Mouse (Mus musculus) MEL (cell line): ENCODE data around the gene Gm49661. TPM values are rescaled to one million over a fixed set of nuclear protein-coding genes. Genes with fewer than 3 reads are reported as not detected.

Experiments
- DNase-seq: peaks from one replicate; pipeline ENCODE4 v3.0.0; 2011; ENCODE audit warnings: low read depth, low spot score
- H3K27ac ChIP-seq: 2 replicates; pipeline ENCODE4 v1.5.1; 2012; ENCODE audit warnings: low read depth, mild to moderate bottlenecking, control low read depth, low read length, moderate library complexity; ENCODE audit not compliant: control insufficient read depth
- H3K27me3 ChIP-seq, 2 experiments: fragments of 150-350 bp in 1 of 2; sonication (generic) in 1 of 2; 2 replicates each; pipeline ENCODE4 v1.6.1; 2012; ENCODE audit warnings: low read length in 2 of 2, mild to moderate bottlenecking in 2 of 2, improper control_type of control experiment in 1 of 2, moderate library complexity in 1 of 2; ENCODE audit not compliant: insufficient read depth in 2 of 2, control insufficient read depth in 1 of 2
- H3K36me3 ChIP-seq, 2 experiments: 2 replicates each; pipeline ENCODE4 v1.6.1; 2012 to 2014; ENCODE audit warnings: low read length in 2 of 2, improper control_type of control experiment in 1 of 2, inconsistent platforms in 1 of 2, mild to moderate bottlenecking in 1 of 2; ENCODE audit not compliant: insufficient read depth in 2 of 2, control insufficient read depth in 1 of 2
- H3K4me1 ChIP-seq, 2 experiments: fragments of 150-350 bp in 1 of 2; sonication (generic) in 1 of 2; 2 replicates each; pipeline ENCODE4 v1.6.1; 2012; ENCODE audit warnings: low read length in 2 of 2, improper control_type of control experiment in 1 of 2, mild to moderate bottlenecking in 1 of 2; ENCODE audit not compliant: insufficient read depth in 2 of 2, control insufficient read depth in 1 of 2
- H3K4me3 ChIP-seq, 2 experiments: fragments of 150-350 bp in 1 of 2; sonication (generic) in 1 of 2; 2 replicates each; pipeline ENCODE4 v1.5.1; 2012; ENCODE audit warnings: low read depth in 2 of 2, low read length in 2 of 2, mild to moderate bottlenecking in 2 of 2, moderate library complexity in 2 of 2, control low read depth in 1 of 2, improper control_type of control experiment in 1 of 2; ENCODE audit not compliant: control insufficient read depth in 1 of 2, insufficient read depth in 1 of 2
- H3K79me2 ChIP-seq: 2 replicates; pipeline ENCODE4 v1.6.1; 2012; ENCODE audit warnings: mild to moderate bottlenecking, low read length, moderate library complexity; ENCODE audit not compliant: control insufficient read depth, poor library complexity, insufficient read depth
- H3K9ac ChIP-seq: 2 replicates; pipeline ENCODE4 v1.6.1; 2012; ENCODE audit warnings: low read depth, mild to moderate bottlenecking, control low read depth, low read length, moderate library complexity; ENCODE audit not compliant: control insufficient read depth, poor library complexity, severe bottlenecking
- H3K9me3 ChIP-seq: fragments of 150-350 bp; sonication (generic); replicated peaks from 2 replicates; pipeline ENCODE4 v1.6.1; 2012; ENCODE audit warnings: mild to moderate bottlenecking, low read length, improper control_type of control experiment, moderate library complexity; ENCODE audit not compliant: insufficient read depth
- ELF1 ChIP-seq: IDR thresholded peaks from 2 replicates; pipeline ENCODE4 v1.6.1; 2014; ENCODE audit warnings: low read depth, mild to moderate bottlenecking, inconsistent platforms, low read length, improper control_type of control experiment, moderate library complexity
- EP300 ChIP-seq, 2 experiments: IDR thresholded peaks; 2 replicates each; pipeline ENCODE4 v1.6.1; 2011; ENCODE audit warnings: improper control_type of control experiment in 2 of 2, low read length in 2 of 2, low read depth in 1 of 2, mild to moderate bottlenecking in 1 of 2
- ETS1 ChIP-seq: IDR thresholded peaks from 2 replicates; pipeline ENCODE4 v1.6.1; 2012; ENCODE audit warnings: low read depth, mild to moderate bottlenecking, inconsistent platforms, low read length, improper control_type of control experiment, moderate library complexity
- GABPA ChIP-seq: IDR thresholded peaks from 2 replicates; pipeline ENCODE4 v1.6.1; 2012; ENCODE audit warnings: low read depth, mild to moderate bottlenecking, inconsistent platforms, low read length, improper control_type of control experiment, moderate library complexity
- HCFC1 ChIP-seq: IDR thresholded peaks from 2 replicates; pipeline ENCODE4 v1.6.1; 2012; ENCODE audit warnings: low read depth, mild to moderate bottlenecking, inconsistent platforms, low read length, improper control_type of control experiment, moderate library complexity
- MAFK ChIP-seq: IDR thresholded peaks from 2 replicates; pipeline ENCODE4 v1.6.1; 2011; ENCODE audit warnings: low read depth, mild to moderate bottlenecking, low read length, improper control_type of control experiment, borderline replicate concordance
- MAX ChIP-seq: IDR thresholded peaks from 2 replicates; pipeline ENCODE4 v1.6.1; 2011; ENCODE audit warnings: low read length, improper control_type of control experiment
- MEF2A ChIP-seq: IDR thresholded peaks from 2 replicates; pipeline ENCODE4 v1.6.1; 2014; ENCODE audit warnings: low read depth, mild to moderate bottlenecking, inconsistent platforms, low read length, improper control_type of control experiment; ENCODE audit not compliant: poor library complexity, insufficient replicate concordance, severe bottlenecking; ENCODE audit errors: extremely low read depth
- MXI1 ChIP-seq: IDR thresholded peaks from 2 replicates; pipeline ENCODE4 v1.6.1; 2011; ENCODE audit warnings: mild to moderate bottlenecking, low read depth, low read length, improper control_type of control experiment
- MYB ChIP-seq: IDR thresholded peaks from 2 replicates; pipeline ENCODE4 v1.6.1; 2011; ENCODE audit warnings: mild to moderate bottlenecking, low read depth, low read length, improper control_type of control experiment
- MYC ChIP-seq: IDR thresholded peaks from 2 replicates; pipeline ENCODE4 v1.6.1; 2011; ENCODE audit warnings: low read depth, mild to moderate bottlenecking, low read length, improper control_type of control experiment, moderate library complexity
- NELFE ChIP-seq: IDR thresholded peaks from 2 replicates; pipeline ENCODE4 v1.6.1; 2011; ENCODE audit warnings: low read depth, low read length, improper control_type of control experiment
- NRF1 ChIP-seq: IDR thresholded peaks from 2 replicates; pipeline ENCODE4 v1.6.1; 2014; ENCODE audit warnings: low read depth, mild to moderate bottlenecking, inconsistent platforms, low read length, improper control_type of control experiment, moderate library complexity; ENCODE audit not compliant: poor library complexity, insufficient read depth, severe bottlenecking
- POLR2A ChIP-seq, 2 experiments: IDR thresholded peaks; 2 replicates each; pipeline ENCODE4 v1.6.1; 2011 to 2012; ENCODE audit warnings: low read length in 2 of 2, mild to moderate bottlenecking in 2 of 2, control low read depth in 1 of 2, improper control_type of control experiment in 1 of 2, low read depth in 1 of 2, moderate library complexity in 1 of 2; ENCODE audit not compliant: control insufficient read depth in 1 of 2, insufficient read depth in 1 of 2, poor library complexity in 1 of 2
- POLR2AphosphoS2 ChIP-seq: IDR thresholded peaks from 2 replicates; pipeline ENCODE4 v1.6.1; 2011; ENCODE audit warnings: low read length, improper control_type of control experiment
- POLR2AphosphoS5 ChIP-seq: IDR thresholded peaks from 2 replicates; pipeline ENCODE4 v1.6.1; 2012; ENCODE audit warnings: low read depth, borderline replicate concordance, mild to moderate bottlenecking, inconsistent platforms, low read length, moderate library complexity, mixed read lengths
- SIN3A ChIP-seq: IDR thresholded peaks from 2 replicates; pipeline ENCODE4 v1.6.1; 2012; ENCODE audit warnings: low read length, improper control_type of control experiment, inconsistent platforms
- TAL1 ChIP-seq: IDR thresholded peaks from 2 replicates; pipeline ENCODE4 v1.6.1; 2012; ENCODE audit warnings: mild to moderate bottlenecking, inconsistent platforms, low read length, moderate library complexity, mixed read lengths
- TBP ChIP-seq: IDR thresholded peaks from 2 replicates; pipeline ENCODE4 v1.8.0; 2011; ENCODE audit warnings: low read depth, low read length, improper control_type of control experiment
- TCF12 ChIP-seq: IDR thresholded peaks from 2 replicates; pipeline ENCODE4 v1.6.1; 2014; ENCODE audit warnings: low read depth, mild to moderate bottlenecking, inconsistent platforms, low read length, improper control_type of control experiment, moderate library complexity
- UBTF ChIP-seq: IDR thresholded peaks from 2 replicates; pipeline ENCODE4 v1.6.1; 2012; ENCODE audit warnings: low read depth, mild to moderate bottlenecking, inconsistent platforms, low read length, improper control_type of control experiment, moderate library complexity, borderline replicate concordance; ENCODE audit not compliant: insufficient read depth
- USF1 ChIP-seq: IDR thresholded peaks from 2 replicates; pipeline ENCODE4 v1.6.1; 2014; ENCODE audit warnings: low read depth, mild to moderate bottlenecking, inconsistent platforms, low read length, improper control_type of control experiment, moderate library complexity
- USF2 ChIP-seq, 2 experiments: IDR thresholded peaks; 2 replicates each; pipeline ENCODE4 v1.6.1; 2011 to 2012; ENCODE audit warnings: improper control_type of control experiment in 2 of 2, low read length in 2 of 2, borderline replicate concordance in 1 of 2, inconsistent platforms in 1 of 2, low read depth in 1 of 2, mild to moderate bottlenecking in 1 of 2; ENCODE audit not compliant: insufficient read depth in 1 of 2
- ZC3H11A ChIP-seq: IDR thresholded peaks from 2 replicates; pipeline ENCODE4 v1.6.1; 2012; ENCODE audit warnings: low read depth, mild to moderate bottlenecking, inconsistent platforms, low read length, improper control_type of control experiment
- ZMIZ1 ChIP-seq: IDR thresholded peaks from 2 replicates; pipeline ENCODE4 v1.6.1; 2012; ENCODE audit warnings: low read depth, mild to moderate bottlenecking, inconsistent platforms, low read length, improper control_type of control experiment, moderate library complexity
- ZNF384 ChIP-seq: IDR thresholded peaks from 2 replicates; pipeline ENCODE4 v1.6.1; 2012; ENCODE audit warnings: low read depth, mild to moderate bottlenecking, inconsistent platforms, low read length, improper control_type of control experiment
- polyA plus RNA-seq, 2 experiments: library from polyadenylated mRNA; stranded (reverse) in 1 of 2; unstranded in 1 of 2; fragments of >175 nt in 1 of 2; fragments of >200 nt in 1 of 2; gene quantifications; 2 replicates each; pipeline versions ENCODE4 v1.2.1 to v1.2.4; 2012; ENCODE audit warnings: low replicate concordance in 2 of 2, low read depth in 1 of 2; ENCODE audit not compliant: insufficient read length in 2 of 2, insufficient read depth in 1 of 2, missing spikeins in 1 of 2
- total RNA-seq: library from RNA; depleted of rRNA; stranded (reverse); fragments of 300-350 nt; gene quantifications from 2 replicates; pipeline ENCODE4 v1.2.3, GENCODE M21; 2012

The Gm49661 gene
- total and polyA plus RNA-seq, 3 experiments, result 4.7 TPM; not detected in 2

DNA sequence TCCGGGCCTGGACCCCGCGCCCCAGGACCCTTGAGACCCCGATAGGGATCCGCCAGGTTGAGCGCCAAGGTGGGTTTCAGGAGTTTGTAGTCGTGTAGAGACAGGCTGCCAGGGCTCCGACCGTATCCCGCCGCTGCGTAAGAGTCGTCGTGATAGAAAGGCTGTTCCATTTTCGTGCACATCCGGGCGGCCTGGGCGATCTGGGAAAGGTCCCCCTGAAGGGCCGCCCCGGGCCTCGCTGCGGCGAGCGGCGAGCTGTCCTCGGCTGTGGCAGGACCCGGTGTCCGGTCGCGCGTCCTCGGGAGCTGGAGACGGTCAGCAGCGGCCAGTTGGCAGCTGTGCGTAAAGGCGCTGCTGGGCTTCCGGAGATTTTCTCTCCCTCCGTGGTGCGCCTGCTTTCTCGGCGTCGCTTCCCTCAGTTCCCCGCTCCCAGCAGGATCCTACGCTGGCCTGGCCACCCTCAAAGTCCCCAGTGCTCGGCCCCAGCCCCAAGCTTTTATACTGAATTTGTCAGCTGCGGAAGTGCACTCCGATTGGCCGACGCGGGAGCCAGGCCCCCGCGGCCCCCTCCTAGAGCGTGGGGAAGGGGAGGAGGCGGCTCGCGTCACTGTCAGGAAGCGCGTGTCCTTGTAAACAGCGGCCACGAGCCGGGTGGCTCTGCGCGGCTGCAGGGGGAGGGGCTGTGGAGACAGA lies 9.2 kb upstream of the Gm49661 start, which contains the start of gene Junb (continued):
- TF ChIP-seq NRF1 (peak; percentile 17; the same call in 1 of the 2 replicates), POLR2AphosphoS2 (peak; percentile 100)

DNA sequence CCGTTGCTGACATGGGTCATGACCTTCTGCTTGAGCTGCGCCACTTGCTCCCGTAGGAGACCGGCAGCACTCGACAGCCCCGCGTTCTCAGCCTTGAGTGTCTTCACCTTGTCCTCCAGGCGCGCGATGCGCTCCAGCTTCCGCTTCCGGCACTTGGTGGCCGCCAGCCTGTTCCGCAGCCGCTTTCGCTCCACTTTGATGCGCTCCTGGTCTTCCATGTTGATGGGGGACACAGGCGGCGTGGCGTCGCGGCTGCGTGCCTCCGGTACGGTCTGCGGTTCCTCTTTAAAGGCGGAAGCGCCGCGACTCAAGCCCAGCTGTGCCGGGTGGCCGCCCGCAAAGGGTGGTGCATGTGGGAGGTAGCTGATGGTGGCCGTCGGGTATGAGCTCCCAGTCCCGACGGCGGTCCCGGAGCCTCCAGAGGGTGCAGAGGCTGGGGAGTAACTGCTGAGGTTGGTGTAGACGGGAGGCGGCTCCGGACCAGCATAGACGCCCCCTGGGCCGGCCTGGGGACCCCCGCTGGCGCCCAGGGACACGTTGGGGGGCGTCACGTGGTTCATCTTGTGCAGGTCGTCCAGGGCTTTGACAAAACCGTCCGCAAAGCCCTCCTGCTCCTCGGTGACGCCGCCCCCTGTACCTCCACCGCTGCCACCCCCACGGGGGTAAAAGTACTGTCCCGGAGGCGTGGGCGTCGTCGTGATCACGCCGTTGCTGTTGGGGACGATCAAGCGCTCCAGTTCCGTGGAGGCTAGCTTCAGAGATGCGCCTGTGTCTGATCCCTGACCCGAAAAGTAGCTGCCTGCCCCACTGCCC lies 8.4 kb upstream of the Gm49661 start:
- peak overlapping the region; percentile 88 for H3K9ac ChIP-seq
- H3K4me3 ChIP-seq, result peak overlapping the region; percentile 84 to 86
- no peaks in the 10 kb centered on the region for H3K9me3 ChIP-seq
- peak; percentile 91 for DNase-seq
- peak overlapping the region; percentile 89 for H3K27ac ChIP-seq
- H3K27me3 ChIP-seq, result no peaks in the 10 kb centered on the region
- H3K36me3 ChIP-seq, result peaks cover 0 to 21% of the 10 kb centered on the region in 2 experiments; a peak in 2 of 4 replicates
- H3K79me2 ChIP-seq, result peaks cover 22% of the 10 kb centered on the region
- H3K4me1 ChIP-seq, result peaks cover 12 to 47% of the 10 kb centered on the region in 2 experiments
- TF ChIP-seq MXI1 (peak; percentile 91), TBP (peak; percentile 45; the same call in 1 of the 2 replicates), EP300 (IDR thresholded peaks at IDR 0.05; ENCODE audit: low read depth in 1 of 2, low read length in 2 of 2) (peak in 1 of 2 experiments; percentile 14; a peak in 1 of 4 replicates), NELFE (peak; percentile 52), USF1 (peak; percentile 87), ELF1 (peak; percentile 85), ZC3H11A (no peak), NRF1 (no peak), UBTF (no peak), USF2 (IDR thresholded peaks at IDR 0.05; ENCODE audit: borderline replicate concordance in 1 of 2, insufficient read depth in 1 of 2, low read depth in 1 of 2, low read length in 2 of 2) (peak in 1 of 2 experiments; percentile 50; a peak in 1 of 4 replicates), ZNF384 (no peak), POLR2AphosphoS2 (peak; percentile 80), HCFC1 (peak; percentile 68), MEF2A (no peak), POLR2A (IDR thresholded peaks at IDR 0.05; ENCODE audit: control insufficient read depth in 1 of 2, insufficient read depth in 1 of 2, low read depth in 1 of 2, low read length in 2 of 2, poor library complexity in 1 of 2) (peak; percentile 39 to 63), SIN3A (peak; percentile 66), MYB (no peak), ETS1 (peak; percentile 49; the same call in 1 of the 2 replicates), TAL1 (no peak), TCF12 (peak; percentile 34; the same call in 1 of the 2 replicates), POLR2AphosphoS5 (peak; percentile 26; the same call in 1 of the 2 replicates), MYC (peak; percentile 44; the same call in 1 of the 2 replicates), MAX (peak; percentile 58), GABPA (no peak), MAFK (no peak), ZMIZ1 (peak; percentile 44)
- TF ChIP-seq, all 39 proteins: peak for 17
